Mouse (Mus musculus): Measurements from ENCODE around the gene Lsm10. TPM values are rescaled to one million over a fixed set of nuclear protein-coding genes. Genes with fewer than 3 reads are reported as not detected.
"Not testable (repeated sequence)": the region's sequence is repeated elsewhere in the genome, so short reads cannot be mapped to it uniquely, and the experiment has no call there.

The Lsm10 gene
- polyA plus RNA-seq, 1 experiment = 55.2 TPM

DNA sequence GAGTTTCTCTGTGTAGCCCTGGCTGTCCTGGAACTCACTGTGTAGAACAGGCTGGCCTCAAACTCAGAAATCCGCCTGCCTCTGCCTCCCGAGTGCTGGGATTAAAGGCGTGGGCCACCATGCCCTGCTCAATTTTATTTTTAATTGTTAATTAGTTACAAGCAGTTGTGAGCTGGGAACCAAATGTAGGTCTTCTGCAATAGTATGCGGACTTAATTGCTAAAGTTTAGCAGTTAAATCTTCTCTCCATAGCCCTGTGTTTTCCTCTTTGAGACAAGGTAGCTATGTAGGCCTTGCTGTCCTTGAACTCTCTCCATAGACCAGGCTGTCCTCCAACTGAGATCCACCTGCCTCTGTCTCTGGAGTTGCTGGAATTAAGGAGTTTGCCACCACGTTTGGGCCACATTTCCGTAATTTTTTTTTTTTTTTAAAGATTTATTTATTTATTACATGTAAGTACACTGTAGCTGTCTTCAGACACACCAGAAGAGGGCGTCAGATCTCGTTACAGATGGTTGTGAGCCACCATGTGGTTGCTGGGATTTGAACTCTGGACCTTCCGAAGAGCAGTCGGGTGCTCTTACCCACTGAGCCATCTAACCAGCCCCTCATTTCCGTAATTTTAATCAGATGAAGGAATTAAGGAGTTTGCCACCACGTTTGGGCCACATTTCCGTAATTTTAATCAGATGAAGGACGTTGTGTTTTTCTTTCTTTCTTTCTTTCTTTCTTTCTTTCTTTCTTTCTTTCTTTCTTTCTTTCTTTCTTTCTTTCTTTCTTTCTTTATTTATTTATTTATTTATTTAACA lies 597 bp upstream of the Lsm10 start:
- DNase-seq (ENCODE audit: low read depth) = not testable (repeated sequence)

DNA sequence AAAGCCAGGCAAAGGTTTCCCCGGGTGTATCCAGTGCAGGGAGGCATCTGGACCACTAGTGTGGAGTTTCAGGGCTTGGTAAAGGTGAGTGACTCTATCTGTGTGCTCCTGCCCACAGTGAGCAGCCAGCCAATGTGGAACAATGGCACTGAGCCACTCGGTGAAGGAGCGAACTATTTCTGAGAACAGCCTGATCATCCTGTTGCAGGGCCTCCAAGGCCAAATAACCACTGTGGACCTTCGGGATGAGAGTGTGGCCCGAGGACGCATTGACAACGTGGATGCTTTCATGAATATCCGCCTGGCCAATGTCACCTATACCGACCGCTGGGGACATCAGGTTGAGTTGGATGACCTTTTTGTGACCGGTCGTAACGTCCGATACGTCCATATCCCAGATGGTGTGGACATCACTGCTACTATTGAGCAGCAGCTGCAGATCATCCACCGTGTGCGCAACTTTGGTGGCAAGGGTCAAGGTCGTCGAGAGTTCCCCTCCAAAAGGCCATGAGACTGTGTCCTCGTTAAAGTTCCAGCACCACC lies 1.4 kb downstream of the Lsm10 start:
- DNase-seq (ENCODE audit: low read depth) = no peak

DNA sequence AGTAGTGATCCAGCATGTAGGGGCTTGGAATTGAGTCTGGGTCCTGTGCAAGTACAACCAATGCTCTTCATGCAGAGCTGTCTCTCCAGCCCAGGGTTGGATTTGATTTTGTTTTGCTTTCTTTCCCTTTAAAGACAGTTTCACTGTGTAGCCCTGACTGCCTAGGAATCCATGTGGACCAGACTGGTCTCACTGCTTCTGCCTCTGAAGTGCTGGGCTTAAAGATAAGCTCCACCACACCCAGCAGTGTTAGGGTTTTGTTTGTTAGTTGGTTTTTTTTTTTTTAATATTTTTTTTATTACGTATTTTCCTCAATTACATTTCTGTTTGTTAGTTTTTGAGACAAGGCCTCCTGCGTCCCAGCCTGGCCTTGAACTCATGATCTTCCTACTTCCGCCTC lies 2.9 kb downstream of the Lsm10 start:
- no peak for DNase-seq (ENCODE audit: low read depth)

DNA sequence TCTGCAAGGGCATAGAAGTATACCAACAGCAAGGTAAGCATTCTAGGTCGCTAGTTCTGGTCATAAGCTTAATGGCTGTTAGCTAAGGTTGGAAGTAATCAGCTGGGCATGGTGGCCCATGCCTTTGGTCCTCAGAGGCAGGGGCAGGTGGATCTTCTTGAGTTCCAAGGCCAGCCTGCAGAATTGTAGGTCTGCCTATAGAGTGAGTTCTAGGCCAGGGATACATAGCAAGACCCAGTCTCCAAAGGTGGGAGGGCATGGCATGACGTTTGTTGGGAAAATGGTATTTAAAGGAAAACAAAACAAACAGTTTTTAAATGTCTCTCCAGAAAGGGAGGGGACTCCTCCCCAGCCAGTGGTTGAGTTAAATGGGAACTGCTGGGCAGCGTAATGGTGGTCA lies 4.3 kb downstream of the Lsm10 start:
- no peak for DNase-seq (ENCODE audit: low read depth)

DNA sequence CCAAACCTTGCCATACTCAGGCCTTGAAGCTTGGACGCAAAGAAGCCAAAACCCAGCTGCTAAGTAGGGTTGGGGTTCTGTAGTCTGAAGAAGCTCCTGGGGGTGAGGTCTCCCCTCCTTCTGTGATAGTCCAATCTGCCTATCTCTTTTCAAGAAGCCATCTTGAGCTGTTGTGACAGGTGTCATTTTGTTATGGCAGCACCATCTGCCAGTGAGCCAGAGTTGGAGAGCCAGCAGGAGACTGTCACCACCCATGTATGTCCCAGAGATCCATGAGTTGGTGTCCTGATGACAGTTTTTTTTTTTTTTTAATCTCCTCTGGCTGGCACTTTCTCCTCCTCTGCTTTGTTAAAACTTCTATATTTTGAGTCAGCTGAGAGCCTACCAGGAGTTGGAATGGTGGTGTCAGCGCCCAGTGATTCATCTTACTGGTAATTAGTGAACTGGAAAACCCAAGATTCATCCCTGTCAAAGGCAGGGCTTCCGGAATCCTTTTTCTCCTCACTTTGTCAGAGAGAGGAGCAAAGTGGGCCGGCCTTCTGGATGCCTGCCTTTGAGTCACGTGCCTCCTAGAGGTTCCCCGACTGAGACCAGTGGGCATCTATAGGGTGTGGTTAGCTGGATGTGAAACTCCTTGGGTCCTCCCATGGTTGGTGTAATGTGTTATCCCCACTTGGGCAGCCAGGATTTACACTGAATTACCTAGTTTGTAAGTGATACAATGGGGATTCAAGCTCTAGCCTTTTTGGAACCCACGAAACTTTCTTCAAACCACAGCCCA lies 5.8 kb downstream of the Lsm10 start:
- DNase-seq (ENCODE audit: low read depth) = no peak

DNA sequence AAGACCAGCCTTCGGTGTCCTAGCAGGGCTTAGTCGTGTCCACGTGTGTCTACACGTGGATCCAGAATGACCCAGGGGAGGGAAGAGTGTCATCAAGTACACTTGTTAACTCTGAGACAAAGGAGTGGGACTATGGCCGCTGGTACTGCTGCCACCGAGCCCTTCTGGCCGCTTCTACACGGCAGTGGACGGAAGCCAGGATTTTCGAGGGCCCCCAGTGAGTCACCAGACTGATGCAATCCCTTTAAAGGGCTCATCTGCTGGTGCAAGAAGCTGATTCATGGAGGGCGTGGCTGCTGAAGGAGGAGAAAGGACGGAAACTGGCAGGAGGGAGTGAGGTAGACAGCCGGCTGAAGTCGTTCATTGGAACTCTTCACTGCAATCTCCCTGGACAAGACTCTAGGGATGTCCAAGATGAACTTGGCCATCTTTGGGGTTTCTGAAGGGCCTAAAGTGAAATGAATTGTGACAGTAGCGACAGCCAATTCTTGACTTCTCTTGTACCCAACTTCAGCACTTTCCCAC lies 6.7 kb downstream of the Lsm10 start:
- DNase-seq (ENCODE audit: low read depth) = no peak

DNA sequence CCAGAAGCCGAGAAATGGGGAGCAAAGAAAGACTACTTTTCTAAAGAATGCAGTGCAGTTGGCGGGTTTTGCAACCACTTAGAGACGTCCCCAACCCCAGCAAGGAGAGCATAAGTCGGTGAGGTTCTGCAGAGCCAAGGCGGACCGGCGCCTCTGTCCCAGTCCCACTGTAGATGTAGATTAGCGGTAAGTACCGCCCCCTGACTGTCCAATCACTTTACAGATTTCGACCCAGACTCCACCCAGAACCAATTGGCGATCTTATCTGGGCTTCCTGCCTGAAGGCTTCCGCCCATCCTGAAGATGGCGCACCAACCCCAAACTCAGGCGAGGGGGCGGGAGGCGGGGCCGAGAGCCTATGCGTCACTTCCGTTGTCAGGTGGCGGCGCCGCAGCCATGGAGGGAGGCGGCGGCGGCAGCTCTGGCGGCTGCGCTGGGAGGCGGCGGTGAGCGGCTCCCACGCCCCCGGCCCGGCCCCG lies 7.2 kb downstream of the Lsm10 start, which contains the start of gene Stk40:
Gene Stk40 (plus strand): TSS at position 368 of the 479 bp plus-strand sequence.
- DNase-seq (ENCODE audit: low read depth) = peak; percentile 82

DNA sequence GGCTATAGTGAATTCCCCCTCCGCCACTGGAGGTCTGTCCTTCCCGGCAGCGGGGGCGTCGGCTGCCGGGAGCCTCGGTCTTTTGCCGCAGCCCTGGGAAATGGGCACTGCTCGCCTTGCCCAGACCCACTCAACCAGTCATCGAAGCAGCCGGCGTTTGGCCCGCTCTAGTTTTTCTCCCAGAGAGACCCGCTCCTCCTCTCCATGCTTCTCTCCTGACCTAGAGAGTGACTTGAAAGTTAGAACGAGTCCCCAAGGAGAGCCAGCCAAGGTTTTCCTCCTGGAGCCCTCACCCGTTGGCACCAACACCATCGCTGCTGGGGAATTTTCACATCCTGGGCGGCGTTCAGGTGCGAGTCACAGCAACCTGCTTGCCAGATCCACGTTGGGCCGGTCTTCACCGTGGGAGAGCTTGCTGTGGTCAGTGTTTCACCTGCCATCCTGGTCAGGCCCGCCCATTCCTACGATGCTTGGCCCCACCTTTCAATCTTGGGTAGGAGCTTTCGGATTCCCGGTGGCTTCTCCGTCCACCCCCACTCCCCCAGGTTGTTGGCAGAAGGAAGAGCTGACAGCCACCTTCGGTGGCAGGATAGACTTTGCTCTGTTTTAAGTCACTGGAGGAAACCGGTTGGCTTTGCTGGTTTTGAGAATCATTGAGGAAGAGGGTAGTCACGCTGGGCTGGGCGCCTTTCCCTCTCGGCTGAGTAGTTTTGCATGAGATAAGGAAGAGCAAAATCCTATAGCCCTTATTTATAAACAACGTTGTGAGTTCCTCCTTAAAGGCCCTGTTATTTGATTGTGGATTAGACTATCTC lies 8.0 kb downstream of the Lsm10 start:
- DNase-seq (ENCODE audit: low read depth) = no peak

DNA sequence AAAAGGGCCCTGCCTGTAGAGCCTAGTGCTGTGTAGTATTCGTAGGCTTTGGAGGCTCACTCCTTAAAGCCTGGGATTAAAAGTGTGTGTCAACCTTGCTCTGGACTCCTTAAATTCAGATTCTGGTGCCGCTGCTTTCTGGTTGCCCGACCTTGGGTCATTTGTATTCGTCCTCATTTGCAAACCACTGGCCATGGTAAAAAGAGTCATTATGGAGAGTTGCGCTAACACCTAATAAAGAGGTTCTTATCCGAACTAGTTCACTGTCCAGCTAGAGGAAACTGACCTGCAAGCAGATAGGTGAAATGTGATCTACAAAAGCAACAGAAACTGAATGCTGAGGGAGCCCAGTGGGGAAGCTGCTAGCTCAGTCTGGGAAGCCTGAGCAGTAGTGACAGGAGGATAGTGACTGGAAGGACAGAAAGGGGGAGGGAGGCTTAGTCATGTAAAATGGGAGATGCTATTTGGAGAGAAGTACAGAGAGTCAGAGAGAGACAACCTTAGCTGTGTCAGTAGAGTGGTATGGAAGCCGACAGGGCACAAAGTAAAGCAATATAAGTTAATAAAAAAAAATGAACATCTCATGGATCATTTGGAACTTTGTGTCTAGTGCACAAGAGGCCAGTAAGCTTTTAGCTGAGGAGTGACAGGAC lies 8.8 kb downstream of the Lsm10 start:
- DNase-seq (ENCODE audit: low read depth) = no peak

DNA sequence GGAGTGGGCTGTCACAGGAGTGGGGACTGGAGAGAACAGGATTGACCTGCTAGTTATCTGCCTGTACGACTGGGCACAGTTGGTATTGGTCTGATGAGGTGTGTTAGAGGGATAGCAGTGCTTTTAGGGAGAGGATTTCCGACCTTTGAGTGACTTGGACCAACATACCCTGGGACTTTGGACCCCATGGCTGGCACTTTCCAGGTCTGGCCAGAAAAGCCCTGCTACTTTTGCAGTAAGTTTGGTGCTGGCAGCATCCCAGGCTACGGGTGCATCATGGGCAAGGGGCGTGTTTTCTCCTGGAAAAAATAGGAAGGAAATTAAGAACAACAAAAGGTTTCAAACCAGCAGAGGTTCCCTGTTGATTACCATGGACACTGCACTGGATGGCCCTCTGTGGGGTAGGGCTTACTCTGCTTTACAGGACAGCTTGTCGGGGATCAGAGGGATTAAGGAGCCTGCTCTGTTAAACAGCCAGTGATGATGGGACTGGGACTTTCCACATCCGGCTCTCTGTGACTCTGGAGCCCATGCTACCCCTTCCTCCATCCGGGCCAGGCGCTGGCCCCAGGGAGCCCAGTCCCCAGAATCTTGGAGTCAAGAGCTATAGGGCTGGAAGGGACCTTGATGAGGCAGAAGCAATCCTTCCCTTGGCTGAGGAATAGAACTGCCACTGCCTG lies 11.8 kb downstream of the Lsm10 start:
- no peak for DNase-seq (ENCODE audit: low read depth)

DNA sequence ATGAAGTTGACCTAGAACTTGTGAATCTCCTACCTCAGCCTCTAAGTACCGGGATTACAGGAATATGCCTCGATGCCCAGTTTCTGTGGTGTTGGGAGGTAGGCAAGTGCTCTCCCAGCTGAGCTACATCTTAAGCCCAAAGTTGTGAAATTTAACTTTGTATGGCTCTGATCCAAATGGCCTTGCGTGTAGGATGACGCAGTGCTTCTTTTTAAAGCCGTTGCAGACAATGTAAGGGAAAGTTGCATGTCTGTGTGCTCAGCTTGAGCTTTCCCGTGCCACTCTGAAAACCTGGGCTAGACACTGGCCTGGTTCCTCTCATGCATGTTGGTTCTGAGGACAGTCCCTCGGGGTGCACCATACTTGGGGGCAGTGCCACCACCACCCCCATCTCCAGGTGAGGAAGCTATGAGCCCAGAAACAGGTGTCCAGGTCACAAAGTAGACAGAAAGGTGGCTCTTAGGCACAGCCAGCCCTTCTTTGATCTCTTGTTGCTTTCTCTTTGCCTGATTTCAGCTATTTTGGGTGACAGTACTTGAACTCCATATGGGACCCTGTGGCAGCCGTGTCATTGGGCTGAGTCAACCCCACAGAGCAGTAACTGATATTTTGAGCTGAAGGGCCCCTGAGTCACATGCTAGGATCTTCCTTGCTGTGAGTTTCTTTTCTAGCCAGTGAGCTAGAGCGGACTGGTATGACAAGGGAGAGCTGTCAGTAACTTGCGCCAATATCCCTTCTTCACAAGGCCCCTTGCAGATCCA lies 13.4 kb downstream of the Lsm10 start:
- peak; percentile 72 for DNase-seq (ENCODE audit: low read depth)

DNA sequence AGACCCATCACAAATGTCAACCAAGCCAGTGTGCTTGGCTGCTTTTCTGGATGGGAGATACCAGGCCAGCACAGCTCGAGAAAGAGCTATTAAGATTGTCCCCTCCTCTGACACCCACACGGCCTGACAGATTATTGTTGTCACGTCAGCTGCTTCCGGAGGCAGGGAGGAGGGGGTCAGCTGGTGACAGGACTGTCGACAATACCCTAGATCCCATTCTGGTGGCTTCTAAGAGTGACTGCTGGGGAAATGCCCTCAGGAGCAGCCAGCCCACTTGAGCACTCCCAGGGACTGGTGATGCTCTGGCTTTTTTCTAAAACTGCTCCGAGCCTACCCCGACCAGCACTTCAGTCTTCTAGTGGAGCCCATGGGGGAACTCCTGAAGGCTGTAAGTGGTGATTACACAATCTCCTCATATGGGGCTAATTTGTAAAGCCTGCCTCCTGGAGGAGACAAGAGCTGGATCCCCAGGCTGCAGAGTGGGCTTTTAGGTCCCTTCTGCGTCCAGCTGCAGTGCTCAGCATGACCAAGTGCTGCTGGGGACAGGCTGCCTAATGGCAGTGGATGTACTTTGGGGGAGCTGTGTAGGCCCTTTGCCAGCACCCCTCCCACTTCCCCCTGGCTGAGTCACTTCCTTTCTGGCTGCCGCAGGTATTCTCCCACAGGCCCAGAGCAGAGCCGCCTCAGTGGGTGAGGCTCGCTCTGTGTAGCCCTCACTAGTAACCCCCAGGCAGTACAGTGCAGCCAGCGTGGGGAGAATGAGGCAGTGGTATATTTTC lies 14.1 kb downstream of the Lsm10 start:
- DNase-seq (ENCODE audit: low read depth) = no peak

DNA sequence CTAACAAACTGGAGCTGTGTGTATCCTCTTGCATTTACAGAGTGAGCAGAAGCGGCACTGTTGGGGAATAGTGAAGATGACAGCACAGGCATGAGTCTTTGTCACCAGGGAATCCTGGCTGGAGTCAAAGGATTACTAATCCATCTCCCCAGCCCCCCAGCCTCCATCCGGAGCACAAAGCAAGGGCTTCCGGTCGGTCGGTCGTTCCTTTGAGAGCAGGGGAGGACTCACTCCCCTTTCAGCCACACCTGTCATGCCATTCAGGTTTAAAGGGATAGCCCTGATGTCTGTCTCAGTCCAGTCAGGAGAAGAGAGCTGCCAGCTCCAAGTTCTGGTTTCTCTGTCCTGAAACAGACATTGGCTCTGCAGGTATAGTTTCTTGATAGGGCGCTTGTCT lies 14.7 kb downstream of the Lsm10 start:
- no peak for DNase-seq (ENCODE audit: low read depth)

DNA sequence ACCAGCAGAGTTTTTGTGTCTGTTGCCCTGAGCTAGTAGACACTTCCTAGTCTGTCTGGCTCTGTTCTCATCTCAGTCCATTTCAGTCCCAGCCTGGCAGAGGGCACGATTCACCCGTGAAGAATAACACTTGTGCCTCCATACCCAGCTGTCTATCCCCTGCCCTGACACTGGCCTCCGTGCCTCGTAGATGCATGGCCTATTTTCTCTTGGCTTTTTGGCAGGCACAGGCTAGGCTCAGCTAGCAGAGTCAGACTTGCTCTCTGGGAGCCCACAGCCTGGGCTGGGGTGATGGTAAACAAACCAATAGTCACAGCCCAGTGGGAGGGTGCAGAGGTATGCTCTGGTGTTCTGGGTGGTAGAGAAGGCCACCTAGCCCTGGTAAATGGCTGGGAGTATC lies 16.8 kb downstream of the Lsm10 start:
- no peak for DNase-seq (ENCODE audit: low read depth)

DNA sequence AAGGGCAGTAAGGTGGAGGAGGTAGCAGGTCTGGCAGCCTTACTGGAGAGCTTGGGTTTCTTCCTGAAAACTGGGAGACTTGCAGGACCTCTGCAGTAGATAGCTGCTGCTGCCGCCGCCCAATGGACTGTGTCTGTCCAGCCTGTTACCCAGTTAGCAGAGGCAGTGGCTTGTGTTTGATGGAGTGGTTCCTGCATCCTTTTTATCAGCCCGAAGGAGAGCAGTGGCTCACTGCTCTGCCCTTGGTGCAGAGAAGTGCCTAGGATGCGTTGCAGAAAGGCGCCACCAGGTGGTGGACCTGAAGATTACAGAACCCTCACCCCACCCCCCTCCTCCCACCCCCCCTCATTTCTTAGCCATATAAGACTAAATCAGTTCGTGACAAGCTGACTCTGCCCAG lies 17.5 kb downstream of the Lsm10 start:
- DNase-seq (ENCODE audit: low read depth) = no peak

DNA sequence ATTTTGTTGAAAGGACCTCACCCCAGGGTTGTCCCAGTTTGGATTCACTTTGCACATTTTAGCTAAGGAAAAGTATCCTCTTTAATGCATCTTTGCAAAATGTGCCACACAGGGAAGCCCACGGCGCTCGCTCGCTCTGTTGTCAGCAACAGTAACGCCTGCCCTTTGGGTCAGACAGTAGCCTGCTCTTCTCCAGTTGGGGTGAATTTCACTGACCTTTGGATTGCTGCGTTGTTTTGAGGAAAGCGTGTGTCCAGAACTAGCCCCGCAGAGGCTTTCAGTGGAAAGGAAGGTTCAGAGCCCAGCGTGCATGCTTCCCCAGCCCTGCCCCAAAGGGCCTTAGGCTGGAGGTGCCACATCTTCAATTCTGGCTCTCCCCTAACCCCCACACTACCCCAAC lies 19.0 kb downstream of the Lsm10 start:
- DNase-seq (ENCODE audit: low read depth) = no peak

DNA sequence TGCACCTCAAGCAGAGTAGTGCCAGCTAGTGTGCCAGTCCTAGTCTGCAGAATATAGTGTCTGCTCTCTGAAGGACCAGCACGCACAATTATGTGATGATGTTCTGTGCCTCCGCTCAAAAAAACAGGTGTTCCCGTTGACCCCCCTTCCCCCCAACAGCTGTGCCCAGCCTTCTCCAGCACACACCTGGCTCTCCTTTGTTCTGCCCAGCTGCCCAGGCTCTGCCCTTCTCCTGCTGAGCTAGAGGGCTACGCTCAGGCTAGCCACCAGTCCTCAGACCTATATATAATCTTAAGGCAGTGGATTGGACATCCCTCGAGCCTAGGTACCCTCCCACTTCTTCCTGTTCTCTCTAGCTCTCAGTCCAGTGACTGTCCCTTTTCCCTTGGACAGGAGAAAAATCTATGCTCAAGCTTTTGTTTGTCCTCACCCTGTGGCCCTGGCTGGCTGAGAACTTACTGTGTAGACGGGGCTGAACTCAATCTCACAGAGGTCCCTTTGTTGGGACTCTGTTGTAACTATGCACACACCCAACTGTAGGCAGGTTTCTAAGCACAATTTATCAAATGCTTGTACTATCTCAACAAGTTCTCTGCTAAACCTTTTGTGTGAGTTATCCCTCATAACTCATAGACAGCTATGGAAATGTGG lies 19.6 kb downstream of the Lsm10 start:
- no peak for DNase-seq (ENCODE audit: low read depth)

DNA sequence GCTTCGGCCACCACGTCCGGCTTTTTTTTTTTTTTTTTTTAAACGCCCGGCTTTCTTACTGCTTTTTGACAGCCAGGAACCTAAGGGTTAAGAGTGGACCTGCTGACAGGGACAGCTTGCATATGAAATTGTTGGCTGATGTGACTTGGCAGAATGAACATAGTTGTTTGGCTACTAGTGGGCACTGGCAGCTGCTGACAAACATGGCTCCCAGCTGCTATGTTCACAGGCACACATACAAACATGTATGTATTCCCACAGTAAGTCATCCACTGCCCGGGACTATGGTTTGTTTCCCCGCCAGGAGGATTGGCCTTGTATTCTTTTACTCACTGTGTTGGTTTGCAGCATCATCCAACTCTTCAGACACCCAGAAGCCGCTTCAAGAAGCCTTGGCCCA lies 20.7 kb downstream of the Lsm10 start:
- no peak for DNase-seq (ENCODE audit: low read depth)

All from gonadal fat pad, adult 2 months (tissue).